Mouse (Mus musculus): ENCODE results near the gene Rpl5. TPM values are rescaled to one million over a fixed set of nuclear protein-coding genes. Genes with fewer than 3 reads are reported as not detected.

Gene Rpl5
- polyA plus RNA-seq (2012) = 36.6 and 48.2 TPM in 2 replicates

GRCm38 (mm10) chr5:107900206-107901013 is at the start of gene Rpl5:
Rpl5 (plus strand) TSS chr5:107900502.
- no peak for TF ChIP-seq GATA1 (IDR thresholded peaks at IDR 0.05; ENCODE audit: low read length)

GRCm38 (mm10) chr5:107853807-107854206 is 46.5 kb upstream of the Rpl5 start:
- TF ChIP-seq GATA1 (IDR thresholded peaks at IDR 0.05; ENCODE audit: low read length) = no peak

GRCm38 (mm10) chr5:107854556-107854955 is 45.7 kb upstream of the Rpl5 start:
- TF ChIP-seq GATA1 (IDR thresholded peaks at IDR 0.05; ENCODE audit: low read length) = no peak

- no peak for TF ChIP-seq GATA1 (IDR thresholded peaks at IDR 0.05; ENCODE audit: low read length)
Observed at GRCm38 (mm10) chr5:107855546-107855945, 44.8 kb upstream of the Rpl5 start.

GRCm38 (mm10) chr5:107858963-107859362 is 41.3 kb upstream of the Rpl5 start:
- no peak for TF ChIP-seq GATA1 (IDR thresholded peaks at IDR 0.05; ENCODE audit: low read length)

- no peak for TF ChIP-seq GATA1 (IDR thresholded peaks at IDR 0.05; ENCODE audit: low read length)
Observed at GRCm38 (mm10) chr5:107863971-107864370, 36.3 kb upstream of the Rpl5 start.

- TF ChIP-seq GATA1 (IDR thresholded peaks at IDR 0.05; ENCODE audit: low read length) = no peak
Observed at GRCm38 (mm10) chr5:107866127-107867126, 33.9 kb upstream of the Rpl5 start.

GRCm38 (mm10) chr5:107867970-107868904 is 32.1 kb upstream of the Rpl5 start:
- TF ChIP-seq GATA1 (IDR thresholded peaks at IDR 0.05; ENCODE audit: low read length) = no peak

- TF ChIP-seq GATA1 (IDR thresholded peaks at IDR 0.05; ENCODE audit: low read length) = no peak
Observed at GRCm38 (mm10) chr5:107868905-107869424, 31.3 kb upstream of the Rpl5 start.

- TF ChIP-seq GATA1 (IDR thresholded peaks at IDR 0.05; ENCODE audit: low read length) = no peak
Observed at GRCm38 (mm10) chr5:107869701-107870100, 30.6 kb upstream of the Rpl5 start.

GRCm38 (mm10) chr5:107873330-107873729 is 27.0 kb upstream of the Rpl5 start:
- TF ChIP-seq GATA1 (IDR thresholded peaks at IDR 0.05; ENCODE audit: low read length) = no peak

- TF ChIP-seq GATA1 (IDR thresholded peaks at IDR 0.05; ENCODE audit: low read length) = peak; percentile 2
Observed at GRCm38 (mm10) chr5:107873886-107874302, 26.4 kb upstream of the Rpl5 start.

GRCm38 (mm10) chr5:107874561-107875260 is 25.6 kb upstream of the Rpl5 start, which contains the start of gene Evi5:
Evi5 (minus strand) TSS chr5:107875107.
- no peak for TF ChIP-seq GATA1 (IDR thresholded peaks at IDR 0.05; ENCODE audit: low read length)

- TF ChIP-seq GATA1 (IDR thresholded peaks at IDR 0.05; ENCODE audit: low read length) = no peak
Observed at GRCm38 (mm10) chr5:107875261-107875611, 25.1 kb upstream of the Rpl5 start.

Measured in G1E-ER4 (cell line).